Mouse (Mus musculus) frontal cortex, postnatal 36 days (tissue): ENCODE data around the gene Myo15.
A peak's percentile ranks its signal among the peaks of the same experiment; 100 is the strongest.
"Not testable (repeated sequence)": the region's sequence is repeated elsewhere in the genome, so short reads cannot be mapped to it uniquely, and the experiment has no call there.

ENCODE experiments used
- DNase-seq, 2 experiments: peaks; one replicate each; pipeline ENCODE4 v3.0.0; 2022; ENCODE audit warnings: low spot score in 2 of 2

Gene Myo15

DNA sequence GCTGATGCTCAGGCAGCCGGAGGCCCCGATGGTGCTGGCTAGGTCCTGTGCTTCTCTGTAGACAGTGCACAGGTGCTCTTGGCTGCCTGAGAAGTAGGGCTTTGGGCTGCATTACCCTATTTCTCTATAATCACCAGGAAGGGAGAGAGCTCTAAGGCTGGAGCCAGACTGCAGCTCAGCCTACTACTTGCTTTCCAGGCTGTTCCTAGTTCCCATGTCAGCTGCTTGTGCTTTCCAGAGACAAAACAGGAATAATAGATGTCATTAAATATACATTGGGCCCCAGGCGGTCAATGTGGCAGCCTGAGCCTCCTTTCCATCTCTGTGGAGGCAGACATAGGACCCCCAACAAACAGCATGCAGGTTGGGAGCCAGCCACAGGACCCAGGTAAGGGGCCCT is at the start of gene Myo15:
Gene Myo15 (plus strand): TSS at position 301 of the 400 bp plus-strand sequence.
- no peak for DNase-seq

DNA sequence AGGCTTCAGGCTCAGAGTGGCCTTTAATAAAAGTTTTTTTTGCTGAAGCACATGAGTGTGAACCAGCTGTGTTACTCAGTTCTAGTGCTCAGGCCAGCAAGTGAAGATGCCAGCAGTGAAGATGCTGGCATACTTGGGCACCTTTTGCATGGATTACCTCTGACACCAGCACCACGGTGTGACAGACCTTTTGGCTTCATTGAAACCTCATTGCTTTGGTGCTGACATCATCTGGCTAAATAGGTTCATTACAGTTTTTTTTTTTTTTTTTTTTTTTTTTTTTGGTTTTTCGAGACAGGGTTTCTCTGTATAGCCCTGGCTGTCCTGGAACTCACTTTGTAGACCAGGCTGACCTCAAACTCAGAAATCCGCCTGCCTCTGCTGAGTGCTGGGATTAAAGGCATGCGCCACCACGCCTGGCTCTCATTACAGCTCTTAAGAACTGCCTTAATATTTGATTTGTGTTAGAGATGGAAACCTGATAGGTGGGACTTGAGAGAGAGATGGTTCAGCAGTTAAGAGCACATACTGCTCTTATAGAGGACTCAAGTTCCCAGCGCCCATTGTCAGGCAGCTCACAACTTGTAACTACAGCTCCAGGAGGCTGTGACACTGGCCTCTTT is 47.0 kb upstream of the Myo15 start:
- no peak for DNase-seq

DNA sequence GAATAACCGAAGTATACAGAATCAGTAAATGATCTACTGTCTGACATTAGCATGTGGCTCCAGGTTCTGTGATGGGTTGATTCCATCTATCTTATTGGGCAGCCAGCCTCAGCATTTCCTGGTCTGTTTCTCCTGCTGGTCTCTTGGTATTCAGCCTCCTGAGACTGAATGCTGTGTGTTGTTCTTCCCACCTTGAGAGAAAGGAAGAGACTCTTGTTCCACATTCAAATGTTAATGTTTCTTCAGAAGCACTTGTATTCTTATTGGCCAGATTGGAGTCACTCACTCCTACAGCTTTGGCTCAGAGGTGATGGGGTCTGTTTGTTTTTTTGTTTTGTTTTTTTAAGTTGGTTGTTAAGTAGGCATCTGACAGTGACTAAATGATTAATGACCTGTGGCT is 46.1 kb upstream of the Myo15 start:
- no peak for DNase-seq

DNA sequence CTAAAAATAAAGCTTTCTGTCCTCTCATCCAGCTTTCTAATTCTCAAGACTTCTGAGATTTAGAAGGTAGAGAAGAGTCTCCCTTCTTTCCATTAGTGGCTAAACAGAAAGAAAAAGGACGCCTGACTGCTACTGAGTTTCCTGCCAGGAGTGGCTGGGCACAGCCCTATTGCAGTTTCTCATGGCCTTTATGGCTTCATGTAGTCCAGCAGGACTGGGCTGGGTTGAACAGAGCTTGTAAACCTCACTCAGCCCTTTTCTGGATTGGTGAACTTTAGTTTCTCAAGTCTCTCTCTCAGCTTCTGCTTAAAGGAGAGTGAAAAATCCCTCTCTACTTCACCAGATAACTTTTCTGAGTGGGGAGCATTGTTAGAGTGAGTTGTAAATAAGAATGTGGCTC is 42.7 kb upstream of the Myo15 start:
- no peak for DNase-seq

DNA sequence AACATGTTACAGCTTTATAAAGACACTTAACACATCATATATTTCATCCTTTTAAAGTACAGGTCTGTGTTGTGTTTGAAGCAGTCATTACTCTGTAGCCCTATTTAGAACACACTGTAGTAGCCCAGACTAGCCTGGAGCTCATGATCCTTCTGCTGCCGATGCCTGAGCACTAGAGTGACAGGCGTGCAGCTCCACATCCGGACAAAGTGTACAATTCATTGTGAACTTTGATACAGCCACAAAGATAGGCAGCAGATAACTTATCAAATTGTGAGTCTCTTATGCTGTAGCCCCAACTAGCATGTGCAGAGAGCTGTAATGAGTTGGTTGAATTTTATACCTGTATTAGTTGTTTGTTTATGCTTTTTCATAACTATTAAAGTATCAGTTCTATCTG is 41.5 kb upstream of the Myo15 start:
- DNase-seq = no peak

DNA sequence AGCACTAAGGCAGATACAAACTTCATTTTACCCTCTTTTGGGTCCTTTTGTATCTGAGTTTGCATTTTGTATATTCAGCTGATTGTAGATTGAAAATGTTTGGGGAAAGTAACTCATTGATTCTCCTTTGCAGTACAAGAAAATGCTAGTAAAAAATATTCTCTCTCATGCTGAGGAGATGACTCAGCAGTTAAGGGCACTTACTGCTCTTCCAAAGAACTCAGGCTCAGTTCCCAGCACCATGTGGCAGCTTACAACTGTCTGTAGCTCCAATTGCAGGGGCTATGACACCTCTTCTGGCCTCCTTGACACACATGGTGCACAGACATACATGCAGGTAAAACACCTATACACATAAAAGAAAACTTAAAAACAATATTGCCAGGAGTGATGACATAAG is 35.6 kb upstream of the Myo15 start:
- DNase-seq = no peak

DNA sequence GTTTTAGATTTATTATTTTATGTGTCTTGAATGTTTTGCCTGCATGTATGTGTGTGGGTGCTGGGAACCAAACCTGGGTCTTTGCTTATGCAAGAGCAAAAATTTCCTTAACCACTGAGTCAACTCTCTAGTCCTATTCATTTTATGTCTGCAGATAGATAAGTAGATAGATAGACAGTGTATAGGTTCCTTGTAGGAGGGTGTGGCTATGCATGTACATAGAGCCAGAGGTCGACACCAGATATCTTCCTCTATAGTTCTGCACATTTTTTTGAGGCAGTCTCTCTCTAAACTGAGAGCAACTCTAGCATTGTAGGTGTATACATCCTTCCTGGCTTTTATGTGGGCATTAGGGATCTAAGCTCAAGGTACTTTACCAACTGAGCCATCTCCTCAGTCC is 34.0 kb upstream of the Myo15 start:
- no peak for DNase-seq

DNA sequence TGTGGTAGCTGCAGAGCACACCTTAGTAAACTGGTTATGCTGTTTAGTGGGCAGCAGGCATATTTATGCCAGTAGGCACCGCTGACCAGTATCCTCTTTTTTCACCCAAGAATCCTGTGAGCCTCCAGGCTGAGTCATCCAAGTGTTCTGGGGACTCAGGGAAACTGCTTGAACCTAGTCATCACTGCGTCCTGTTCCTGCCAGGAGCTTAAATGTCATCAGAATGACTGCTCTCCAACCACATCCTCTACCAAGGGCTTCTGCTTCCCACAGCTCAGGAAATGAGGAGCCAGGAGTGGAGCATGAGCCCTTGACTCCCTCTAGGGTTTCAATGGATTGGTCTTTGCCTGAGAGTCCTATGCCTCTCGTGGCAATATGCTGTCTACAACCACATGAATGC is 32.5 kb upstream of the Myo15 start:
- no peak for DNase-seq

DNA sequence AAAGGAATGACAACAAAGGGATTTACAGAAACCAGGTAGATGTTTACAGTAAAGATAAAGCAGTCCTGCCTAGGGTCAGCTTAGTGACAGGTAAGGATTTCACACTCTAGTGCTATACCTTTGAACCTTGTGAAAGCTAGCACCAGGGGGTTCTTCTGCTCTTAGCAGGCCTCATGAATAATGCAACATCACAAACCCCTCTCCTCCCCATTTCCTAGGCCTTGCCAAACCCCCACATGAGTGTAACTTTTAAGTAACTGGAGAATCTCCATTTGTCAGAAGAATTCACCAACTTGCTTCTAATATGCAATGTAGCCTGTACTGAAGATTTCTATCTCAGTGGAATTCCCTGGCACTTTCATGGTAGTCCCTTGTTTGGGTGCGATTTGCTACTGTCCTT is 29.5 kb upstream of the Myo15 start:
- DNase-seq = not testable (repeated sequence)

DNA sequence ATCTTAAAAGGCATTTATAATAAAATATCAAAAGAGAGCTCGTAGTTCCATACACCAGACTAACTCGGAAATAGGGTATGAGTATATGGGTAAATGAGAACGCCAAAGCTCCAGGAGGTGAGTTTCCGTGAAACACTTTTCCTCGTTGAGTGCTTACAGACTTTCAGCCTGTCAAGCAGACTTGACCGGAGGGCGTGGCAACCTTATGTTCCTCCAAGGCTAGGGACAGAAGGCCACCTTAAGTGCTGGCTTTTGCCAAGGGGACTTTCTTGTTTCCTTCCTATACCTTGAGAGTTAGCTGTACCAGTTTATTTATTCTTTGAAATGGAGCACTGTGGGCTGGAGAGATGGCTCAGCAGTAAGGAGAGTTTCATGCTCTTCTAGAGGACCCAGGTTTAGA is 29.0 kb upstream of the Myo15 start:
- DNase-seq = no peak

DNA sequence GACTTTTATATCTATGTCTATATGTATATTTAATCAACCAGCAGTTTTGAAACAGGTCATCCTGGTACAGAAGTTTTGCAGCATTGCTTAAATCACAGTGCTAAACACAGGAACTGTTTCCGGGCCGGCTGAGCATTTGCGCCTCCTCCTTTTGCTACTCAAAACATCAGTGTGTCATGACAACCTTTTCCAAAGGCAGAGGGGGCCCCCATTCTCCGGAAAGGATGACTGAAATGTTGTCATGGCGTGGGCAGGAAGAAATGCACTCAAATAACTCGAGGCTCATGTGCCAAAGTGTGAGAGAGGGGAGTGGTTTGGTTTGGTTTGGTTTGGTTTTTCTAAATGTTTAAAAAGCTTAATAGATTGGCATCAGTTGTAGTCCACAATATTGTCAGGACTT is 26.2 kb upstream of the Myo15 start:
- DNase-seq = peak; percentile 19 to 24

DNA sequence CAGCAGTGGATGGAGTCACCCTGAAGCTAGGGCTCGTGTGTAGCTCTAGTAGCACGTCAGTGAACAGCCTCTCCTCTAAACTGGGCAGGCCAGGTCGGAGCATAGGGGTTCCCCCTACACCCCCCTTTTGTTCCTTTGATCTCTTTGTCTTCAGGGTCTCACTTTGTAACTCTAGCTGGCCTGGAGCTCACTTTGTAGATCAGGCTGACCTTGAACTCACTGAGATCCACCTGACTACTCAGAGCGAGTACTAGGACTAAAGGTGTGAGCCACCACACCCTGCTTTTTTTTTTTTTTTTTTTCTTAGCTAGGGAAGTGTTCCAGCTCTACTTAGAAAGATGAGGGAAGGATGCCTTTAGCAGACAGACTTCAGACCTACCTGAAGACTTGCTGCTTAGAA is 25.1 kb upstream of the Myo15 start:
- DNase-seq = no peak

DNA sequence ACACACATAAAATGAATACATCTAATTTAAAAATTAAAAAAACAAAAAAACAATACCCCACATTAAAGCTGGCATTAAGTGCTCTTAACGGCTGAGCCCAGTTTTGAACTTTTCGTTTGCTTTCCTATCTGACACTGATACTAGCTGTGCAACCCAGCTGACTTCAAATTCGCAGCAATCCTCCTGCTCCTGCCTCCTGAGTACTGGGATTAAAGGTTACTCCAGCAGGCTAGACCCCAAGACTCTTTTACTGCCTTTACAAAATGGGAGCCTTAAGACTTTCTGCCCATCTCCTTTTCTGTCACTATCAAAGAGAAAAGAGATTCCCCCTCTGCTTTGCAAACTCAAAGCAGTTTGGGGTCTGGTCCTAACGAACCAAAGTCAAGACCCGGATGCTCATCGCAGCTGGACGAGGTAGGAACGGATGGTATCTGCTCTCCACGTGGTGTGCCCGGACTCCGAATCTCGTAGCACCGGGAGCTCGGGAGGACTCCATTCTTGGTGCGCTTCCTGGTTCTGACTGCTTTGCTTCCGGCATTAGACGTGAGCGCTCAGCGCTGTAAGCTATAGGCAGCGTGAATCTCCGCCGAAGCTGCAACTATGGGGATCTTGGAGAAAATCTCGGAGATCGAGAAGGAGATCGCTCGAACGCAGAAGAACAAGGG is 14.9 kb upstream of the Myo15 start, which contains the start of gene Drg2:
Gene Drg2 (plus strand): TSS at position 512 of the 665 bp plus-strand sequence.
- DNase-seq = peak; percentile 89 to 93

DNA sequence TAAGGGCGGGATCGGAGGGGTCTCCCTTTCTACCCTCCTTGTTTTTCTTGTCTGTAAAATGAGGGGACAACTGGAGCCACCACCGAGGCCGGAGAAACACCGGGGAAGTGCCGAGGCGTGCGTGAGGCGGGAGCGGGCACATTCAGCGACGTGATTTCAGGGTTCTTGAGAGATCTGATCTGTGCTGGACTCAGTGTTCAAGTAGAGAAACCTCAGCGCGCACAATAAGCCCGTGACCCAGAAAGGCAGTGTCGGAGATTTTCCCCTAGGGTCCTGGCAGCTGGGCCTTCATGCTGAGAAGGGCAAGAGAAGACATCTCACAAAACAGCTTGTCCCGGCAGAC is 14.4 kb upstream of the Myo15 start:
- no peak for DNase-seq

DNA sequence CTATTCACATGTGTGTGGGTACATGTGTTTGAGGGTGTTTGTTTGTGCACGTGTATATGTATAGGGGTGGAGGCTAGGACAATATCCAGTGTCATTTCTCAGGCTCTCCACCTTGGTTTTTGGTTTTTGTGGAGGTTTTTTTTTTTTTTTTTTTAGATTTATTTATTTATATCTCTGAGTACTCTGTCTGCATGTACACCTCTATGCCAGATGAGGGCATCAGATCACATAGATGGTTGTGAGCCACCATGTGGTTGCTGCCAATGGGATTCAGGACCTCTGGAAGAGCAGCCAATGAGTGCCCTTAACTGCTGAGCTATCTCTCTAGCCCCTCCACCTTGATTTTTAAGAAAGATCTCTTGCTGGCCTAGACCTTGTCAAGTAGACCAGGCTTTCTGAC is 11.2 kb upstream of the Myo15 start:
- DNase-seq = no peak

DNA sequence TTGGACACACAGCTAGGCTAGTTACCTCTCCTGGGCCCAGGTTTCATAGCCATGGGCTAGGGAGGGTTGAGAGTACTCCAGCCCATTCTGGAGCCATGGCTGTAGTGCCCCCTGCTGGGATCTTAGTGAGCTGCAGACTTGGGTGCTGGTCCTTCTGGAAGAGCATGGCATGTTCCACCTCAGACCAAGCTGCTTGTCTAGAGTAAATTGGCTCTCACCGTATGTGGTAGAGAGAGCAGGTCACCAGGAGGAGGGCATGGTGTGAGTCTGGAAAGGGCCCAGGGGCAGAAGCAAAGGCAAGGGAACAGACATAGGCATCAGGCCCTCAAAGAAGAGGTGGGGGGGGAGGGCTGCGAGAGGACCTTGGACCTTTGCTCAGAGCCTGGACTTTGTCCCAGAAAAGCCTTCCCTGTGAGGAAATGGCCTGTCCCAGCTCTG is 3.2 kb upstream of the Myo15 start:
- DNase-seq = peak in 1 of 2 experiments; percentile 31

DNA sequence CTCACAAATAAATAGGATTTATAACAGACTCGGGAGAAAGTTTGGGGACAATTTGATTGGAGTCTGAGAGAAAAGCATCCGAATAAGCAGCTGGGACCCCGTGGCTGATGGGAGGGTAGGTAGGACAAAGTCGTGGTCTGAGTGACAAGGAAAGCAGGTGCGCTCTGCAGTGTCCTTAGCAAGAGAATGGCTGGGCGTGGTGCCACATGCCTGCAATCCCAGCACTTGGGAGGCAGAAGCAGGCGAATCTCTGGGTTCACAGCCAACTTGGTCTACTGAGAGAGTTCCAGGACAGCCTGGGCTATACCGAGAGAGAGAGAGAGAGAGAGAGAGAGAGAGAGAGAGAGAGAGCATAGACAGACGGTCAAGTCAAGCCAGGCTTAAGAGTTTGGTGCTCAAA is 1.6 kb downstream of the Myo15 start:
- DNase-seq = no peak

DNA sequence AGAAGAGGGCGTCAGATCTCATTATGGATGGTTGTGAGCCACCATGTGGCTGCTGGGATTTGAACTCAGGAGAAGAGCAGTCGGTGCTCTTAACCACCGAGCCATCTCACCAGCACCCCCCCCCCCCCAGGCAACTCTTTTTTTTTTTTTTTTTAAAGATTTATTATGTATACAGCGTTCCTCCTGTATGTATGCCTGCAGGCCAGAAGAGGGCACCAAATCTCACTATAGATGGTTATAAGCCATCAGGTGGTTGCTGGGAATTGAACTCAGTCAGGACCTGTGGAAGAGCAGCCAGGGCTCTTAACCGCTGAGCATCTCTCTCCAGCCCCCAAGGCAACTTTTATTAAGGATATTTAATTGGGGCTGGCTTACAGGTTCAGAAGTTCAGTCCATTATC is 5.4 kb downstream of the Myo15 start:
- DNase-seq = no peak

DNA sequence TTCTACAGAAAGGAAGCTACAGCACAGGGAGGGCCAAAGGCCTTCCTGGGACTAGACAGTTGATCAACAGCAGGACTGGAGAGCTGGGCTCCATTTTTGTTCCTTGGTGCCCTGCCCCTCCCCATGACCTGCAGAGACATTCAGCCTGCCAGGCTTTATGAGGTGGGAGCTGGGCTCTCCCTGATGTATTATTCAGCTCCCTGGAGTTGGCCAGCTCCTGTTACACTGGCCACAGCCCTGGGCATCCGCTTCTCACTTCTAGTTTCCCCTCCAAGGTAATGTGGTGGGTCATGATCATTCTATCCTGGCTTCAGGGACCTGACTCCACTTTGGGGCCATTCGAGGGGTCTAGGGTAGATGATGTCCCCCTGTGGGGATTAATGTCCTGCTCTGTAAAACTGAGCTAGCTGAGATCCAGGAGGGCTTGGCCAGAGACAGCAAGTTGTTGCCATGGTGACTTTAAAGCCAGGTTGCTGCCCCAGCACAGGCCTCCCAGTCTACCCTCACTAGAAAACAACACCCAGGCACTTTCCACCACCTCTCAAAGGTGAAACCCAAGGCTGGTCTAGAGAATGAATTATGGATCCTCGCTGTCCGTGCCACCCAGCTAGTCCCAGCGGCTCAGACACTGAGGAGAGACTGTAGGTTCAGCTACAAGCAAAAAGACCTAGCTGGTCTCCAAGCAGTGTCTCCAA is 6.7 kb downstream of the Myo15 start:
- DNase-seq = no peak

DNA sequence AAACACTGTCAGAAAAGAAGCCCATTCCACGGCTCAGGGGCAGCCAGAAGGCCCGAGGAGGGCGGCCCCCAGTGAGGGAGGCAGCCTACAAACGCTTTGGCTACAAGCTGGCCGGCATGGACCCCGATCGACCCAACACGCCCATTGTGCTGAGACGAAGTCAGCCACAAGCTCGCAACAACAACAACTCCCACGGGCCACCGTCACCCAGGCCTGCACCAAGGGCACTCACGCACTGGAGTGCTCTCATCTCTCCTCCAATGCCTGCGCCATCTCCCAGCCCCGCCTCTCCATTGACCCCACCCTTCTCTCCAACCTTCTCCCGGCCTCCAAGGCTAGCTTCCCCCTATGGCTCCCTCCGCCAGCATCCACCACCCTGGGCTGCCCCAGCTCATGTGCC is 9.0 kb downstream of the Myo15 start:
- DNase-seq = no peak

DNA sequence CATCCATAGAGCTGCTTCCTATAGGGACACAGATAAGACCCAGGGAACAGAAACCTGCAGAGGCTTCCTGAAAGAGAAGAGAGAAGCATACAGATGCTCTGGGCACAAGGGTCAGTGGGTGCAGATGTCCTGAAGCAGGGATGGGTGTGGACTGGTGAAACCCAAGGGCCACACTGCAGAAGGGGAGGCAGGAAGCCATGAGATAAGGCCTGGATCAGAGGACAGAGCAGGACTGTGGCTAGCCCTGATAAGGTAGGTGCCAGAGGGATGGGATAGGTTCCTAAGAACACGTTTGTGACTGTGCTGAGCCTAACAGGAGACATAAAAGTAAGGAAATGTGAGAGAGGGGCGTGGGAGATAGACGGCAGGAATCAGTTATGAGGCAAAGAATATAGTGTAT is 17.1 kb downstream of the Myo15 start:
- DNase-seq = no peak

DNA sequence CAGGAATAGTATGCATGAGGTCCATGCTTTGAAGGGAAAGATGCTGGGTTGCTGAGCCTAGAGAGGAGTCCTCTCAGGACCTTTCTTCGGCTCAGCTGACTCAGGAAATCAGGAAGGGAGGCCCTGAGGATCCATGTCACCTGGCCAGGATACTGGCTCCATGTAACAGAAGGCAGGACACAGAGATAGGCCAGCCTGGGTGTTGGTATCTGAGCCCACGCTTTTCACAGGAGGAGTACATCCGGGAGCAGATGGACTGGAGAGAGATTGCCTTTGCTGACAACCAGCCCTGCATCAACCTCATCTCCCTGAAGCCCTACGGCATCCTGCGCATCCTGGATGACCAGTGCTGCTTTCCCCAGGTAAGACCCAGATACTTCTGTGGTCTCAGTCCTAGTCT is 23.6 kb downstream of the Myo15 start:
- DNase-seq = no peak

DNA sequence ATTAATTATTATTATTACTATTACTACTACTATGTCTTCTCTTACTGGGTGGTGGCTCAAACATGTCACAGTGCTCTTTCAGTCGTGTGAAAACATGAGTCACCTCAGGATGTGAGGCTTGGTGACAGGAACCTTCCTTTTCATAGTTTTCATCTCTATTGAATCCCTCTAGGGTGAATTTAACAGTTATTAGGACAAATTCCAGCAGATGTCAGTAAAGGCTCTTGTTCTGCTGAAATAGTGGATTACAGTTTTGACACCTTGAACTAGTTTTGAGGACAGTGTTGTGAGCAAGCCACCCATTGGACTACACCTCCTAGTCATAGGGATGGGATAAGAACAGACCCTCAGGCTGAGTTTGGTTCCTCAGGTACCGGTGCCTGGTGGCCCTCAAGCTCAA is 26.6 kb downstream of the Myo15 start:
- DNase-seq = no peak
